Comparison of ENCODE assay signal across 9 mouse cellular contexts in genomic region chr14:52314808-52315150, GRCm38 (mm10). TPM values are rescaled to one million over a fixed set of nuclear protein-coding genes. Genes with fewer than 3 reads are reported as not detected.
DNase-seq lines count a peak whose midpoint lies in the region; ATAC-seq lines count a peak whose summit lies in the region.
"Had no signal": no experiment of that assay in that cellular context is flagged by ENCODE, and none has a peak within 500 bp of the region (broad histone marks: within the 10 kb centered on the region; RNA-seq: fewer than 3 reads in every experiment).

No protein-coding gene starts in this region.

- H3K4me1 ChIP-seq in heart, embryonic 15.5 days (replicated peaks): peaks cover 24% of the 10 kb centered on the region
- H3K4me1 ChIP-seq in hindbrain, embryonic 11.5 days (replicated peaks; ENCODE audit: control insufficient read depth, insufficient read depth, low read length): peaks cover 2% of the 10 kb centered on the region
- H3K4me1 ChIP-seq in midbrain, embryonic 11.5 days (ENCODE audit: control insufficient read depth, insufficient read depth, low read length): peaks cover 29% of the 10 kb centered on the region

- DNase-seq in heart, adult 8-10 months (ENCODE audit: low spot score): no peak
- DNase-seq in ZHBTc4 (ENCODE audit: low read depth, low spot score): peak; percentile 38
- DNase-seq in hindbrain, embryonic 11.5 days (ENCODE audit: low spot score): no peak
- DNase-seq in midbrain, embryonic 11.5 days (ENCODE audit: low spot score, missing footprints): no peak
- no peak for DNase-seq in gastrocnemius, adult 8-10 months (ENCODE audit: low spot score in 2 of 2)
- DNase-seq in gastrocnemius, postnatal 36 days: no peak

- no peak for ATAC-seq in heart, embryonic 15.5 days (replicated peaks; ENCODE audit: insufficient number of reproducible peaks, insufficient read depth, low FRiP score, low read depth)
- no peak for ATAC-seq in hindbrain, embryonic 11.5 days (ENCODE audit: low FRiP score)
- ATAC-seq in midbrain, embryonic 11.5 days (ENCODE audit: low FRiP score): no peak
- no peak for ATAC-seq in erythroid progenitor cell, adult 5-6 weeks (replicated peaks; ENCODE audit: low FRiP score, poor library complexity, severe bottlenecking)

- H3K9ac ChIP-seq in heart, embryonic 15.5 days: peak overlapping the region; percentile 84; the same call in 1 of the 2 replicates
- peak overlapping the region; percentile 96 for H3K9ac ChIP-seq in hindbrain, embryonic 11.5 days (ENCODE audit: low read depth, low read length)
- H3K9ac ChIP-seq in midbrain, embryonic 11.5 days (ENCODE audit: low read length): peak overlapping the region; percentile 78

- 57% methylated on average over 8 of the region's 8 CpGs for WGBS in heart, embryonic 15.5 days
- WGBS in hindbrain, embryonic 11.5 days: 43% methylated on average over 8 of the region's 8 CpGs
- WGBS in midbrain, embryonic 11.5 days: 45% methylated on average over 8 of the region's 8 CpGs

- no peak overlapping the region for H3K27ac ChIP-seq in heart, embryonic 15.5 days
- H3K27ac ChIP-seq in hindbrain, embryonic 11.5 days (ENCODE audit: low read depth, low read length): no peak overlapping the region
- H3K27ac ChIP-seq in midbrain, embryonic 11.5 days (ENCODE audit: low read depth, low read length): no peak overlapping the region

- peak overlapping the region; percentile 78 for H3K4me2 ChIP-seq in heart, embryonic 15.5 days
- peak overlapping the region; percentile 80 for H3K4me2 ChIP-seq in hindbrain, embryonic 11.5 days (replicated peaks; ENCODE audit: low read depth, low read length)
- H3K4me2 ChIP-seq in midbrain, embryonic 11.5 days: peak overlapping the region; percentile 87

- no peaks in the 10 kb centered on the region for H3K9me3 ChIP-seq in heart, embryonic 15.5 days (replicated peaks)
- H3K9me3 ChIP-seq in hindbrain, embryonic 11.5 days (ENCODE audit: control insufficient read depth, low read length): no peaks in the 10 kb centered on the region
- peaks cover 3% of the 10 kb centered on the region; the same call in 1 of the 2 replicates for H3K9me3 ChIP-seq in midbrain, embryonic 11.5 days (ENCODE audit: control insufficient read depth, low read length)

- peaks cover 31% of the 10 kb centered on the region for H3K36me3 ChIP-seq in heart, embryonic 15.5 days
- peaks cover 27% of the 10 kb centered on the region for H3K36me3 ChIP-seq in hindbrain, embryonic 11.5 days (ENCODE audit: control insufficient read depth, insufficient read depth, low read length)
- H3K36me3 ChIP-seq in midbrain, embryonic 11.5 days (ENCODE audit: control insufficient read depth, insufficient read depth, low read length): peaks cover 47% of the 10 kb centered on the region

- peak overlapping the region; percentile 93 for H3K4me3 ChIP-seq in heart, embryonic 15.5 days
- peak overlapping the region; percentile 79 for H3K4me3 ChIP-seq in hindbrain, embryonic 11.5 days (ENCODE audit: low read depth, low read length)
- H3K4me3 ChIP-seq in midbrain, embryonic 11.5 days (ENCODE audit: low read depth, low read length): peak overlapping the region; percentile 53

- H3K27me3 ChIP-seq in heart, embryonic 15.5 days: no peaks in the 10 kb centered on the region
- no peaks in the 10 kb centered on the region for H3K27me3 ChIP-seq in hindbrain, embryonic 11.5 days (ENCODE audit: control insufficient read depth, insufficient read depth, low read length)
- H3K27me3 ChIP-seq in midbrain, embryonic 11.5 days (ENCODE audit: control insufficient read depth, insufficient read depth, low read length): no peaks in the 10 kb centered on the region

- intact Hi-C loops in gastrocnemius, postnatal 36 days (cut with DNase I): loop anchor here (10.0 kb wide), 1 partner anchor 430 kb away; the partner anchor contains the start of gene Mettl17

RNA-seq across cellular contexts. Expression of gene Mettl3, which starts 9.9 kb away (rescaled TPM):
- polyA plus RNA-seq in heart, embryonic 15.5 days (2015; fragmentation: Nextera tagmentation; extraction: Ambion mirVana): 23.5 and 29.7 TPM in 2 replicates
- 10 to 100 TPM; 13.9 to 19.3 (median 16.3) TPM for total RNA-seq in heart, adult 8-10 months (2022)
- 46.0 and 48.7 TPM in 2 replicates for polyA plus RNA-seq in hindbrain, embryonic 11.5 days (2014; fragmentation: Nextera tagmentation; extraction: Ambion mirVana)
- polyA plus RNA-seq in midbrain, embryonic 11.5 days (2014; fragmentation: Nextera tagmentation; extraction: Ambion mirVana): 48.2 and 52.2 TPM in 2 replicates
- 10 to 100 TPM; 15.5 to 17.0 (median 16.0) TPM for total RNA-seq in gastrocnemius, adult 8-10 months (2022)
- 12.2 and 24.9 TPM in 2 replicates for total RNA-seq in erythroid progenitor cell, adult 5-6 weeks (2015; ENCODE audit: low replicate concordance)
- 22.7 and 38.7 TPM in 2 replicates for total RNA-seq in erythroid progenitor cell, adult 5-6 weeks (2017; ENCODE audit: low replicate concordance)
- 10 to 100 TPM; 11.4 to 14.2 TPM for total RNA-seq in gastrocnemius, postnatal 36 days (2021)

RNA-seq across cellular contexts. Expression of gene Sall2, which starts 13.8 kb away (rescaled TPM):
- 4.8 and 7.3 TPM in 2 replicates for polyA plus RNA-seq in heart, embryonic 15.5 days (2015; fragmentation: Nextera tagmentation; extraction: Ambion mirVana)
- total RNA-seq in heart, adult 8-10 months (2022): 1 to 10 TPM; 1.4 to 1.6 (median 1.4) TPM
- 37.7 and 45.0 TPM in 2 replicates for polyA plus RNA-seq in hindbrain, embryonic 11.5 days (2014; fragmentation: Nextera tagmentation; extraction: Ambion mirVana)
- polyA plus RNA-seq in midbrain, embryonic 11.5 days (2014; fragmentation: Nextera tagmentation; extraction: Ambion mirVana): 57.4 and 65.1 TPM in 2 replicates
- under 1 TPM; 0.34 to 0.65 (median 0.54) TPM for total RNA-seq in gastrocnemius, adult 8-10 months (2022)
- total RNA-seq in erythroid progenitor cell, adult 5-6 weeks (2015; ENCODE audit: low replicate concordance): 1.1 TPM in 1 of 2 replicates, not detected in the other
- 0.13 and 0.30 TPM in 2 replicates for total RNA-seq in erythroid progenitor cell, adult 5-6 weeks (2017; ENCODE audit: low replicate concordance)
- total RNA-seq in gastrocnemius, postnatal 36 days (2021): under 1 TPM; 0.56 to 0.79 TPM

RNA-seq across cellular contexts. Expression of gene Rab2b, which starts 35.4 kb away (rescaled TPM):
- 12.8 and 16.6 TPM in 2 replicates for polyA plus RNA-seq in heart, embryonic 15.5 days (2015; fragmentation: Nextera tagmentation; extraction: Ambion mirVana)
- 1 to 10 TPM; 3.8 to 5.6 (median 5.4) TPM for total RNA-seq in heart, adult 8-10 months (2022)
- polyA plus RNA-seq in hindbrain, embryonic 11.5 days (2014; fragmentation: Nextera tagmentation; extraction: Ambion mirVana): 44.1 and 45.2 TPM in 2 replicates
- polyA plus RNA-seq in midbrain, embryonic 11.5 days (2014; fragmentation: Nextera tagmentation; extraction: Ambion mirVana): 39.1 and 41.9 TPM in 2 replicates
- 1 to 10 TPM; 2.5 to 3.7 (median 3.1) TPM for total RNA-seq in gastrocnemius, adult 8-10 months (2022)
- 5.4 and 6.3 TPM in 2 replicates for total RNA-seq in erythroid progenitor cell, adult 5-6 weeks (2015; ENCODE audit: low replicate concordance)
- 2.7 and 9.2 TPM in 2 replicates for total RNA-seq in erythroid progenitor cell, adult 5-6 weeks (2017; ENCODE audit: low replicate concordance)
- total RNA-seq in gastrocnemius, postnatal 36 days (2021): 1 to 10 TPM; 2.0 to 3.0 TPM

RNA-seq across cellular contexts. Expression of gene Tox4, which starts 35.8 kb away (rescaled TPM):
- 29.3 and 34.0 TPM in 2 replicates for polyA plus RNA-seq in heart, embryonic 15.5 days (2015; fragmentation: Nextera tagmentation; extraction: Ambion mirVana)
- 10 to 100 TPM; 32.9 to 37.8 (median 34.8) TPM for total RNA-seq in heart, adult 8-10 months (2022)
- 55.3 and 60.1 TPM in 2 replicates for polyA plus RNA-seq in hindbrain, embryonic 11.5 days (2014; fragmentation: Nextera tagmentation; extraction: Ambion mirVana)
- 50.6 and 51.2 TPM in 2 replicates for polyA plus RNA-seq in midbrain, embryonic 11.5 days (2014; fragmentation: Nextera tagmentation; extraction: Ambion mirVana)
- total RNA-seq in gastrocnemius, adult 8-10 months (2022): 10 to 100 TPM; 53.9 to 65.3 (median 62.6) TPM
- 14.7 and 27.0 TPM in 2 replicates for total RNA-seq in erythroid progenitor cell, adult 5-6 weeks (2015; ENCODE audit: low replicate concordance)
- 20.1 and 20.3 TPM in 2 replicates for total RNA-seq in erythroid progenitor cell, adult 5-6 weeks (2017; ENCODE audit: low replicate concordance)
- 10 to 100 TPM; 43.5 to 46.1 TPM for total RNA-seq in gastrocnemius, postnatal 36 days (2021)

RNA-seq across cellular contexts. Expression of gene Olfr1513, which starts 41.4 kb away (rescaled TPM):
- polyA plus RNA-seq in heart, embryonic 15.5 days (2015; fragmentation: Nextera tagmentation; extraction: Ambion mirVana): not detected in 2 replicates
- total RNA-seq in heart, adult 8-10 months (2022): not detected
- polyA plus RNA-seq in hindbrain, embryonic 11.5 days (2014; fragmentation: Nextera tagmentation; extraction: Ambion mirVana): not detected in 2 replicates
- polyA plus RNA-seq in midbrain, embryonic 11.5 days (2014; fragmentation: Nextera tagmentation; extraction: Ambion mirVana): not detected in 2 replicates
- total RNA-seq in gastrocnemius, adult 8-10 months (2022): not detected
- not detected in 2 replicates for total RNA-seq in erythroid progenitor cell, adult 5-6 weeks (2015; ENCODE audit: low replicate concordance)
- not detected in 2 replicates for total RNA-seq in erythroid progenitor cell, adult 5-6 weeks (2017; ENCODE audit: low replicate concordance)
- total RNA-seq in gastrocnemius, postnatal 36 days (2021): not detected
- polyA plus RNA-seq: large intestine, adult 2 months had no signal
